Mouse (Mus musculus) ES-Bruce4 (cell line): ENCODE measurements at regions not wholly inside any gene's neighbourhood (a gene's known extent, or its start where the extent isn't known, plus 50 kb on each side); places are given as distances from the start of the nearest gene placed in this dataset.

Experiments used
- H3K27ac ChIP-seq: 2 replicates; pipeline ENCODE4 v1.5.1; 2012; ENCODE audit warnings: low read length, inconsistent platforms; ENCODE audit not compliant: insufficient read depth
- H3K27me3 ChIP-seq: 2 replicates; pipeline ENCODE4 v1.6.1; 2012; ENCODE audit warnings: mild to moderate bottlenecking, low read length, inconsistent platforms; ENCODE audit not compliant: control insufficient read depth, poor library complexity, insufficient read depth, severe bottlenecking
- H3K36me3 ChIP-seq: 2 replicates; pipeline ENCODE4 v1.6.1; 2012; ENCODE audit warnings: inconsistent platforms, mild to moderate bottlenecking, low read length, moderate library complexity; ENCODE audit not compliant: control insufficient read depth, poor library complexity, insufficient read depth, severe bottlenecking
- H3K4me1 ChIP-seq: one replicate; pipeline ENCODE4 v1.8.1; 2011; ENCODE audit warnings: low read length; ENCODE audit not compliant: control insufficient read depth, insufficient read depth
- H3K4me3 ChIP-seq: 2 replicates; pipeline ENCODE4 v1.5.1; 2011; ENCODE audit warnings: low read depth, mild to moderate bottlenecking, low read length
- H3K9ac ChIP-seq: 2 replicates; pipeline ENCODE4 v1.6.1; 2012; ENCODE audit warnings: low read depth, mild to moderate bottlenecking, inconsistent platforms; ENCODE audit not compliant: poor library complexity, severe bottlenecking
- H3K9me3 ChIP-seq: replicated peaks from 2 replicates; pipeline ENCODE4 v1.6.1; 2012; ENCODE audit warnings: mild to moderate bottlenecking, low read length, inconsistent platforms; ENCODE audit not compliant: control insufficient read depth, poor library complexity, insufficient read depth, severe bottlenecking
- CTCF ChIP-seq: IDR thresholded peaks from one replicate; pipeline ENCODE4 v1.8.1; 2011; ENCODE audit warnings: low read depth, low read length
- EP300 ChIP-seq: IDR thresholded peaks from 2 replicates; pipeline ENCODE4 v1.6.1; 2011; ENCODE audit warnings: low read depth, low read length; ENCODE audit not compliant: insufficient read depth
- POLR2A ChIP-seq: IDR thresholded peaks from one replicate; pipeline ENCODE4 v1.8.1; 2011; ENCODE audit warnings: low read length; ENCODE audit not compliant: insufficient read depth

DNA sequence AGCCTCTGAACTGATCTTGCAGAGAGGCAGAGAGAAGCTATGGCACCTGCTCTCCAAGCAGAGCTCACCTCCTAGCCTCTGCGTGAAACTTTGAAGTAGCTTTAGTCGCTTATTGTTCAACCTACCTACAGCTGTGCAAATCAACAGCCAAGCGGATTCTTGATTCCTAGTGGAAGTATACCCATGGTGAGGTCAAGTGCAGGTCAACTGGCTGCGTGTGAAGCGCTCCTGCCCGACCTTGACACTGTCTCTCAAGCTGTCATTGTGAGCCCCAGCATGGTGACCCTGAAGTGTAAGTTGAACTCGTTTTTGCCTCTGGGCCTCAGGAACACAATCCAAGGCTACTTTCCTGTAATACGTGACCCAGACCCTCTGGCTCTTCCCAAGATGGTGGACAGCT is 341.2 kb upstream of the Nrp1 start:
- Histone ChIP-seq H3K9ac (no peak overlapping the region), H3K9me3 (no peaks in the 10 kb centered on the region), H3K4me1 (no peaks in the 10 kb centered on the region), H3K27ac (no peak overlapping the region), H3K4me3 (no peak overlapping the region), H3K36me3 (no peaks in the 10 kb centered on the region), H3K27me3 (no peaks in the 10 kb centered on the region)
- TF ChIP-seq CTCF (no peak), POLR2A (no peak), EP300 (no peak)

GRCm38 (mm10) chr8:128023661-128024060 is 334.7 kb upstream of the Nrp1 start:
- no peak for TF ChIP-seq CTCF
- no peak for TF ChIP-seq EP300
- TF ChIP-seq POLR2A: no peak
- Histone ChIP-seq H3K4me3 (no peak overlapping the region), H3K27ac (no peak overlapping the region), H3K9ac (no peak overlapping the region), H3K36me3 (no peaks in the 10 kb centered on the region), H3K27me3 (no peaks in the 10 kb centered on the region), H3K4me1 (no peaks in the 10 kb centered on the region), H3K9me3 (no peaks in the 10 kb centered on the region)

DNA sequence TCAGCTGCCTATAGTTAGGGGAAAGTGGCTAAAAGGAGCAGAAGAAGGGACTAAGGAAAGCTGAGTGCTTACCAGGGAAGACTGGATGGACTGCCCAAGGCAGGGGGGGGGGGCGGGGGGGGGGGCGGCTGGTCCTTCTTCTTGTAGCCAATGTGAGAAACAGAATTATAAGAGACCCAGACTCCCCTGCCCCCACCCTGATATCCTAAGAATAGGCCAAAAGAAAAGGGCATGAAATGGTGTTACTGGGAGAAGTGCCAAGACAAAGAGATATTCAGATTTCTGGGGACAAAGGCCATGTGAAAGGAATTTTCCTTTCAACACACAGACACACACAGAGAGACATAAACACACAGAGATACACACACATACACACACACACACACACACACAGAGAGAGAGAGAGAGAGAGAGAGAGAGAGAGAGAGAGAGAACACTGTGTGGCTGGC is 333.6 kb upstream of the Nrp1 start:
- Histone ChIP-seq H3K4me3 (no peak overlapping the region), H3K9ac (no peak overlapping the region), H3K27ac (no peak overlapping the region), H3K36me3 (no peaks in the 10 kb centered on the region), H3K9me3 (no peaks in the 10 kb centered on the region), H3K27me3 (no peaks in the 10 kb centered on the region), H3K4me1 (no peaks in the 10 kb centered on the region)
- TF ChIP-seq POLR2A: no peak
- TF ChIP-seq EP300: no peak
- no peak for TF ChIP-seq CTCF

DNA sequence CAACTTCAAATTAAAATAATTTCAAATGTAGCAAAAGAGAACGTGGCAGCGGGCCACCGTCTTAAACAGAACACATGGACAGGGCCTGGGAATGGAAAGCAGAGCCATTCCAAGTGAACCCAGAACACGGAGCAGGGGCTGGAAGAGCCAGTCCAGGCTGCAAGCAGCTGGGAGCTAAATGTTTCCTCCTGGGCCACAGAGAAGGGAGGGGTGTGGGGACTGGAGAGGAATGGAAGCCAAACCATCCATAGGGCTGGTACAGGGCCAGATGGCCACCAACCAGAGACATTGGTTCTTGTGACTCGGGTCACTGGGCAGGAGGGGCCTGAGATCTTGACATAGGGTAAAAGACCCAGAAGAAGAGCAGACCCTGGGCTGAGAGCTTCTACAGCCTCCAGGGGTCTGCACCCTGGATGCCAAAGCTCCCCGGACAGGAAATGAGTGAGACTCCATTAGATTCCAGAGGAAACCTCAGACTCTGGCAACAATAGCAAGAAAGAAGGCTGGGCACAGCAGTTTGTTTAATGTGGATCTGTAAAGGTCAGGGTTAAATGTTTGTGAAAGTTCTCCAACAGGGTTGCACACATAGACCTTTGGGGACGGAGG is 333.1 kb upstream of the Nrp1 start:
- Histone ChIP-seq H3K27ac (no peak overlapping the region), H3K27me3 (no peaks in the 10 kb centered on the region), H3K4me3 (no peak overlapping the region), H3K36me3 (no peaks in the 10 kb centered on the region), H3K9me3 (no peaks in the 10 kb centered on the region), H3K9ac (no peak overlapping the region), H3K4me1 (no peaks in the 10 kb centered on the region)
- TF ChIP-seq EP300 (no peak), CTCF (no peak), POLR2A (no peak)

DNA sequence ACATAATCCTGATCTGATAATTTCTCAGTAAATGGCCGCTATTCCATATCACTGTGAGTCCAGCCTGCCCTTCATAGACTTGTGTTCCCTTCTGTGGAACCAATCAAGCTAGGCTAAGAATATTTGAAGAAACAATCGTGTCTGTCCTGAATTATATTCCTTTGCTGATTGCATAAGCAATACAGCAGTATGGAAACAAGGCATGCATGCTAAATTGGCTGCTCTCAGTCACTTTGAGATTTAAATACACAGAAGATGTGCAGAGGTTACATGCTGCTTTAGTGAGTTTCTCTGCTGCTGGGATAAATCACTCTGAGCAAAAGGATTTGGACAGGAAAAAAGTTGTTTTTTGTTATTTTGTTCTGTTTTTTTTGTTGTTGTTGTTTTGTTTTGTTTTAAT is 331.4 kb upstream of the Nrp1 start:
- no peak overlapping the region for H3K9ac ChIP-seq
- no peak overlapping the region for H3K27ac ChIP-seq
- no peaks in the 10 kb centered on the region for H3K9me3 ChIP-seq
- no peaks in the 10 kb centered on the region for H3K4me1 ChIP-seq
- H3K36me3 ChIP-seq: no peaks in the 10 kb centered on the region
- H3K4me3 ChIP-seq: no peak overlapping the region
- TF ChIP-seq EP300 (no peak), POLR2A (no peak), CTCF (no peak)
- H3K27me3 ChIP-seq: no peaks in the 10 kb centered on the region

- no peaks in the 10 kb centered on the region for H3K27me3 ChIP-seq
- no peaks in the 10 kb centered on the region for H3K4me1 ChIP-seq
- H3K9me3 ChIP-seq: no peaks in the 10 kb centered on the region
- H3K36me3 ChIP-seq: no peaks in the 10 kb centered on the region
- no peak overlapping the region for H3K4me3 ChIP-seq
- no peak overlapping the region for H3K27ac ChIP-seq
- TF ChIP-seq POLR2A (no peak), EP300 (no peak), CTCF (no peak)
- H3K9ac ChIP-seq: no peak overlapping the region
Observed at GRCm38 (mm10) chr8:128030335-128031280, 327.8 kb upstream of the Nrp1 start.
